Mouse (Mus musculus) cerebellum, adult 2 months (tissue): ENCODE results near the gene Fli1.

Experiments
- CTCF ChIP-seq: fragments of 200-500 bp; IDR thresholded peaks from 2 replicates; pipeline ENCODE4 v1.5.1; 2011; ENCODE audit warnings: low read depth, mild to moderate bottlenecking, control low read depth, low read length, moderate library complexity, borderline replicate concordance; ENCODE audit not compliant: insufficient read depth
- POLR2A ChIP-seq: fragments of 200-500 bp; IDR thresholded peaks from 2 replicates; pipeline ENCODE4 v1.6.1; 2011; ENCODE audit warnings: low read length, control low read depth, borderline replicate concordance; ENCODE audit not compliant: insufficient read depth

DNA sequence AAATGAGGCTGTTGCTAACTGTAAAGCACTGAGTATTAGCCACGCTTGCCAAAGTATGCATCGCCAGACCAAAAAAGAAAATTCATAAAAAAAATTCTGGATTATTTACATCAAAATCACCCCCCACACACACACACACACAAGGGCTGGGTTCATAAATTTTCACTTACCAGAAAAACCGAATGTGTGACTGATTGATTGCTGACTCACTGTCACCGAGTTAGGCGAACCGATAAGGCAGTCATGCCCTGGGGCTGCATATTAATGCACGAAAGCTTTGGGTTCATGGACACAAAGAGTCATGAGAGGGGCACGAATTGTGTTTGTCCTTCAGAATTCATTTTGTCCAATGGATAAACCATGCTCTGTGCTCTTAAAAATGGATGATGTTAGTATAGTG is 17.2 kb upstream of the Fli1 start:
- TF ChIP-seq POLR2A (no peak), CTCF (no peak)
